Mouse (Mus musculus): ENCODE measurements at regions not wholly inside any gene's neighbourhood (a gene's known extent, or its start where the extent isn't known, plus 50 kb on each side); places are given as distances from the start of the nearest gene placed in this dataset.
A peak's percentile ranks its signal among the peaks of the same experiment; 100 is the strongest.

GRCm38 (mm10) chr8:64542501-64542900 lies 150.4 kb downstream of the Cpe start:
- DNase-seq (ENCODE audit: low read depth, low spot score), result no peak

- DNase-seq (ENCODE audit: low read depth, low spot score), result peak; percentile 24
These were observed 152.9 kb downstream of the Cpe start for GRCm38 (mm10) chr8:64539846-64540472.

GRCm38 (mm10) chr8:64531780-64532179 lies 161.1 kb downstream of the Cpe start:
- DNase-seq (ENCODE audit: low read depth, low spot score), result no peak

- DNase-seq (ENCODE audit: low read depth, low spot score), result no peak
These were observed 170.3 kb downstream of the Cpe start for GRCm38 (mm10) chr8:64522441-64523102.

GRCm38 (mm10) chr8:64519650-64520049 lies 173.2 kb downstream of the Cpe start:
- DNase-seq (ENCODE audit: low read depth, low spot score), result no peak

- DNase-seq (ENCODE audit: low read depth, low spot score), result no peak
These were observed 176.9 kb downstream of the Cpe start for GRCm38 (mm10) chr8:64515923-64516322.

- DNase-seq (ENCODE audit: low read depth, low spot score), result no peak
These were observed 195.4 kb downstream of the Cpe start for GRCm38 (mm10) chr8:64497281-64498060.

GRCm38 (mm10) chr8:64496333-64497213 lies 196.3 kb downstream of the Cpe start:
- DNase-seq (ENCODE audit: low read depth, low spot score), result peak; percentile 9

GRCm38 (mm10) chr8:64491561-64491960 lies 201.3 kb downstream of the Cpe start:
- no peak for DNase-seq (ENCODE audit: low read depth, low spot score)

- DNase-seq (ENCODE audit: low read depth, low spot score), result no peak
These were observed 204.8 kb downstream of the Cpe start for GRCm38 (mm10) chr8:64488057-64488456.

GRCm38 (mm10) chr8:64473276-64473675 lies 219.6 kb downstream of the Cpe start:
- no peak for DNase-seq (ENCODE audit: low read depth, low spot score)

GRCm38 (mm10) chr8:64472801-64473270 lies 220.0 kb downstream of the Cpe start:
- no peak for DNase-seq (ENCODE audit: low read depth, low spot score)

- no peak for DNase-seq (ENCODE audit: low read depth, low spot score)
These were observed 231.7 kb downstream of the Cpe start for GRCm38 (mm10) chr8:64461136-64461535.

GRCm38 (mm10) chr8:64456970-64457369 lies 235.9 kb downstream of the Cpe start:
- no peak for DNase-seq (ENCODE audit: low read depth, low spot score)

GRCm38 (mm10) chr8:64454736-64455135 lies 238.1 kb downstream of the Cpe start:
- no peak for DNase-seq (ENCODE audit: low read depth, low spot score)

GRCm38 (mm10) chr8:64445366-64445765 lies 239.3 kb upstream of the Tll1 start:
- DNase-seq (ENCODE audit: low read depth, low spot score), result no peak

GRCm38 (mm10) chr8:64444429-64444828 lies 238.4 kb upstream of the Tll1 start:
- no peak for DNase-seq (ENCODE audit: low read depth, low spot score)

- peak; percentile 75 for DNase-seq (ENCODE audit: low read depth, low spot score)
These were observed 232.4 kb upstream of the Tll1 start for GRCm38 (mm10) chr8:64438489-64438888.

- no peak for DNase-seq (ENCODE audit: low read depth, low spot score)
These were observed 228.6 kb upstream of the Tll1 start for GRCm38 (mm10) chr8:64434648-64435047.

GRCm38 (mm10) chr8:64422850-64423214 lies 216.8 kb upstream of the Tll1 start:
- no peak for DNase-seq (ENCODE audit: low read depth, low spot score)

- no peak for DNase-seq (ENCODE audit: low read depth, low spot score)
These were observed 216.3 kb upstream of the Tll1 start for GRCm38 (mm10) chr8:64422200-64422849.

All from forelimb bud, embryonic 11.5 days (tissue).